Mouse (Mus musculus): ENCODE measurements around the gene Bdnf.

GRCm38 (mm10) chr2:109733201-109734039, 58.9 kb downstream of the Bdnf start:
- TF ChIP-seq POLR2A (IDR thresholded peaks at IDR 0.05; ENCODE audit: low read depth, low read length) (no peak), CTCF (conservative IDR thresholded peaks at IDR 0.05; ENCODE audit: insufficient read depth, insufficient read length, low read depth, low read length) (no peak)

All from kidney, adult 2 months (tissue).